Mouse (Mus musculus) retina, embryonic 14.5 days (tissue): ENCODE measurements around the gene Nipal3.

Source experiments
- DNase-seq: peaks from one replicate; pipeline ENCODE4 v3.0.0-alpha.2; 2015; ENCODE audit warnings: low spot score

Nipal3 gene

DNA sequence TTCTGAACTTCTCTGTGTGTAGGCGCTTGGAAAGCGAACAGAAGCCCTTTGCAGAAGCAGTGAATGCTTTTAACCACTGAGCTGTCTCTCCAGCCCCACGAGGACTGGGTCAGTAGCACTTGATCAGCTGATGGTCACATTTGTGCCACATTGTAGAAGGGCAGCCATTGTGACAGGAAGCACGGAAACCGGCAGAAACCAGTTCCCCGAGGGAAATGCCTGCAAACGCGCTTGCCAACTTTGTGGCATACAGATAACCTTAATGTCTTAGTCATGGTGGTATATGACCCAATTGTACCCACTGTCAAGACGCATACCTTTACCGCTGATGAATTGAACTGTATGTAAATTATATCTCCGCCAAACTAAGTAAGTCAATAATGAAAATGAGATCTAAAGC lies 11.0 kb upstream of the Nipal3 start:
- no peak for DNase-seq

DNA sequence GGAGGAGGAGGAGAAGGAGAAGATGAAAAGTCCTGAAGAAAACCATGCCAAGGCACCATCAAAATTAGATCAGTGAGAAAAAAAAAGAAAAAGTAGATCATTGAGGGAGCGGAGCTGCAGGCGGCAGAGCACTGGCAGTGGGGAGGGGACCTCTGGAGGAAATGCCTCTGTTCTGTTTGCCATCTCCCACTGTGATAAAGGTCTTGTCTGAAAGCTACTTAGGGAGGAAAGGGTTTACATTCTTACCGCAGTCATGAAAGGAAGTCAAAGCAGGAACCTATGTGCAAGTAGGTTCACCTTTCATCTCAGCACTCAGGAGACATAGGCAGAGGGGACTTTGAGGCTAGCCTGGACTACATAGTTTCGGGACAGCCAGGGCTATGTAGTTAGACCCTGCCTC lies 6.7 kb upstream of the Nipal3 start:
- DNase-seq: no peak

DNA sequence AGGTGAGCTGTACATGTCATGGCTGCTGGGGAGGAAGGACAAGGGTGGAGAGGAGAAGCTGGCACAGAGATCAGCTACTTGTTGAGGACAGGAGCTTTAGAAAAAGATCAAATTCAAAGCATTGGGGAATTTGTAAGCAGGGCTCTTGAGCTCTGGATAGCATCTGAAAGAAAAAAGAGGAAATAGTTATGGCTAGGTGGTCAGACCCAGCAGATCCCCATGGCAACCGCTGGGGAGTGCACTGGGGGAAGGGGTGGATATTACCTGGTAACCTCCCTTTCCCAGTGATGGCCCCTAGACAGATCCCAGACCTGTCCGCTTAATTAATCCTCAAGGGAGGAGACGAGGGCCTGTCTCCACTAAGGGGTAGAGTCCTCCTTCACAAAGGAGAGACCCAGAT lies 5.0 kb upstream of the Nipal3 start:
- DNase-seq: no peak

- DNase-seq: no peak
Observed at GRCm38 (mm10) chr4:135498136-135498535, 3.3 kb upstream of the Nipal3 start.

- DNase-seq: peak; percentile 74
Observed at GRCm38 (mm10) chr4:135495810-135496209, 972 bp upstream of the Nipal3 start.

- DNase-seq: no peak
Observed at GRCm38 (mm10) chr4:135495397-135495791, 556 bp upstream of the Nipal3 start.

DNA sequence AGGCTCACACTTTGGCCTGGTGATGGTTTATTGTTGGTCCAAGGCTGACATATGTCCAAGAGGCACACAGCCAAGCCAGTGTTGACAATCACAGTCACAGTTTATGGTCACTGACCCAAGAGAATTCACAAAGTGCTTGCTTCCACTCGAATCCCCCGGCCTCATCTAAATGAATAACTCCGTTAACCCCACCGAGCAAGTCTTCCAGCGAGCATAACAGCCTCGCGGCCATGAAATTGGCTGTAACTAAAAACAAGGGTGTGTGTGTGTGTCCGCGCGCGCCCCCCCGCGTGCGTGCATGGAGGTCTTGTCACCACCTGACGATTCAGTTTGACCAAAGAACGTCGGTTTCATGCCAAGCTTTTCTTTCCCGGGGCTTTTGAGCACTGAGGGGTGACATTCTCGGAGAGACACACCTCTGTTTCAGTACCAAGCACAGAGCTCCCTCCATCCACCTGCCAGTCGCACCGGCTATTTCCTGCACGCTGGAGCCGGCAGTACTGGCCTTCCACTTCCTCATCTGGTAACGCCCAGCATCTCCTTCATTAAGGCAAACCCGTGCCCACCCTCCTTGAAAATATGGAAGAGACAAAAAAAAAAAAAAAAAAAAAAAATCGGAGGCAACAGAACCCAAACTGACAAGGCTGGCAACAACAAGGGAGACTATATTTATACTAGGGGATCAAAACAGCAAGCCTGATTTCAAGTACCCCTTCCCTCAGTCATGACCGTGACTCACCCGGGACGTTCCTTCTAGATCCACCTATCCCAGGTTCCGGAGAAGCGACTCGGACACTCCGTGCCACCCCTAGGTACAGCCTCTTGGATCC lies 932 bp downstream of the Nipal3 start:
- peak; percentile 58 for DNase-seq

- no peak for DNase-seq
Observed at GRCm38 (mm10) chr4:135493271-135493670, 1.6 kb downstream of the Nipal3 start.

DNA sequence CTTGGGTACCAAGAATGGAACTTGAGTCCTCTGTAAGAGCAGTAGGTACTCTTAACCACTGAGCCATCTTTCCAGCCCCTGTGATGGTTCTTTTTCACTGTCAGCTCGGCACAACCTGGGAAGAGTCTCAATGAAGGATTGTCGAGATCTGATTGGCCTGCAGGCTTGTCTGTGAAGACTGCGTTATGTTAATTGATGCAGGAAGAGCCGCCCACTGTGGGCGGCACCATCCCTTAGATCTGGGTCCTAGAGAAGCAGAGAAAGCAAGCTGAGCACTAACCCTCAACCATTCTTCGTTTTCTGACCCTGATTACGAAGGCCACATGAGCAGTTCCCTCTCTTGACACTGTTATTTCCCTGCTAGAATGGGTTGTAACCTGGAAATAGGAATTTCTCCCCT lies 5.6 kb downstream of the Nipal3 start:
- DNase-seq: no peak

DNA sequence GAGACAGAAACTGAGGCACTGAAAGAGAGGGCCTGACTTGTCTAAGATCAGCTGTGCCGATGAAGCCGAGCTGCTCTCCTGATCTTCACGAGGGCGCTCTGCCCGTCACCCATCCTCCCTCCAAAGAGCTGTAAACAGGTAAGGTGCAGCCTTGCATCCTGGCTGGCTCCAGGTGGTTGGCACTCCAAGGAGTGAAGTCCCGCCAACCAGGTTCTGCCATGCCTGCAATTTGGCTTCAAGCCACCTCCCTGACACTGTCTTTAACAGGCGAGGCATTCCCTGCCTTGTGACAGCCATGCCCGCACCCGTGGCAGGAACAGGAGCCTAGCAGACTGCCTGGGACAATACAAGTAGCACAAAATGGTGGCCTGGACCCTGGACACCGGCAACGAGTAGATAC lies 8.5 kb downstream of the Nipal3 start:
- no peak for DNase-seq

GRCm38 (mm10) chr4:135485086-135485485 lies 9.8 kb downstream of the Nipal3 start:
- DNase-seq: no peak

GRCm38 (mm10) chr4:135480370-135480769 lies 14.5 kb downstream of the Nipal3 start:
- DNase-seq: no peak

GRCm38 (mm10) chr4:135477851-135478250 lies 17.0 kb downstream of the Nipal3 start:
- DNase-seq: no peak

DNA sequence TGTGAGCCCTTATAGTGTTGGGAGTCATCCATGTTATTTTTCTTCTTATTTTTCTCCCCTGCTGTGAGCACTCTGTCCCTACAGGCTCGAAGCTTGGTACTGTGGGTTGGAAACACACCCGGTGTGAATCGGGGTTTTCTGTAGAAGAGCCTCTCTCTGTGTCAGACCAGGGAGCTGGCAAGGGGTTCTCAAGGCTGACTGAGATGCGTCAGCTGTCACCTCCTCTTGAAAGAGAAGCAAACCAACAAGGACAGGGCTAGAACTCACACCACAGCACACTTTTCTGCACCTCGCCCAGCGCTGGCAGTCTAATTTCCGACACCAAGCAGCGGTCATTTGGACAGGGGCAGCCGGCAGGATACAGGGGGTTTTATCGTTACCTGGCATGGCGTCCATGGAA lies 31.4 kb downstream of the Nipal3 start:
- no peak for DNase-seq

GRCm38 (mm10) chr4:135453572-135453971 lies 41.3 kb downstream of the Nipal3 start:
- no peak for DNase-seq

- DNase-seq: no peak
Observed at GRCm38 (mm10) chr4:135453164-135453563, 41.7 kb downstream of the Nipal3 start.

- DNase-seq: no peak
Observed at GRCm38 (mm10) chr4:135451360-135452015, 43.4 kb downstream of the Nipal3 start.

DNA sequence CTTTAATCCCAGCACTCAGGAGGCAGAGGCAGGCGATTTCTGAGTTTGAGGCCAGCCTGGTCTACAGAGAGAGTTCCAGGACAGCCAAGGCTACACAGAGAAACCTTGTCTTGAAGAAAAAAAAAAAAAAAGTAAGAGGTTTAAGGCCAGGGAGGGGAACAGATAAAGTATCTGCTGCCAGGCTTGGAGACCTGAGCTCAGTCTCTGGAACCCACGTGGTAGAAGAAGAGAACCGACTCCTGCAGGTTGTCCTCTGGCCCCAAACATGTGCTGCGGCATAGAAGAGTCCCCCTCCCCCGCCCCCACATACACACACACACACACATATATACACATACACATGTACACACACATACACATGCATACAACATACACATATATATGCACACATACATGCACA lies 52.4 kb downstream of the Nipal3 start:
- DNase-seq: no peak

DNA sequence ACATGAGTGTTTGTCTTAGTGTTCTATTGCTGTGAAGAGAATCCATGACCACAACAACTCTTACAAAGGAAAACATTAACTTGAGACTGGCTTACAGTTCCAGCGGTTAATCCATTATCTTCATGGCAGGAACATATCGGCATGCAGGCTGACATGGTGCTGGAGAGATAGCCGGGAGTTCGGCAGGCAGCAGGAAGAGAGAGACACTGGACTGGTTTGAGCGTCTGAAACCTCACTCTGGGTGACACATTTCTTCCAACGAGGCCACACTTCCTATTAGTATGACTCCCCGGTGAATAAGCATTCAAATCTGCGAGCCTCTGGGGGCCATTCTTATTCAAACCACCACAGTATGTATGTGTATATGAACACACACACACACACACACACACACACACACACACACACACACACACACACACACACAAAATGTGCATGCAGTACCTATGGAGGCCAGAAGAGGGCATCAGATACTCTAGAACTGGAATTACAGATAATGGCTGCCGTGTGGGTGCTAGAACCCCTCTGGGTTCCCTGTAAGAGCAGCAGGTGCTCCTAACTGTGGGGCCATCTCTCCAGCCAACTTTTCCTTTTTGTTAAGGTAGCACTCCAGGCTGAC lies 54.8 kb downstream of the Nipal3 start:
- peak; percentile 49 for DNase-seq

GRCm38 (mm10) chr4:135439188-135439647 lies 55.6 kb downstream of the Nipal3 start:
- peak; percentile 79 for DNase-seq

GRCm38 (mm10) chr4:135437924-135438323 lies 56.9 kb downstream of the Nipal3 start:
- no peak for DNase-seq

DNA sequence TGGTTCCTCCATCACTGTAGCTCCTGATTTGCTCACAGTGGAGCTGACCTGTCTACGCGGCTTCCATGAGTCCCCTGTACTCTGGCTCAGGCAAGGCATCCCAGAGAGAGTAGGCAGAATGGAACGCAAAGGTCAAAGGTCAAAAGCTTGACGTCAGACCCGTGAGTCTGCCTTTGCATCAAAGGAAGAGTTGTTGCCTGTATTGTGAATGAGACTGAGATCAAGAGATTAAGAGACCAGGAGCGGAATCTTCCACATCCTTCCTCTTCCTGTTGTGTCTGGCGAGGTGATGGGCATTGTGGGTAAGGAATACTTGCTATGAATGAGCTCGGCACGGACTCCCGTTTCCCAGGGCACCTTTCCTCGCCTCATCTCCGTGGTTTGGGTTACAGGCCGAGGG lies 58.5 kb downstream of the Nipal3 start:
- no peak for DNase-seq

DNA sequence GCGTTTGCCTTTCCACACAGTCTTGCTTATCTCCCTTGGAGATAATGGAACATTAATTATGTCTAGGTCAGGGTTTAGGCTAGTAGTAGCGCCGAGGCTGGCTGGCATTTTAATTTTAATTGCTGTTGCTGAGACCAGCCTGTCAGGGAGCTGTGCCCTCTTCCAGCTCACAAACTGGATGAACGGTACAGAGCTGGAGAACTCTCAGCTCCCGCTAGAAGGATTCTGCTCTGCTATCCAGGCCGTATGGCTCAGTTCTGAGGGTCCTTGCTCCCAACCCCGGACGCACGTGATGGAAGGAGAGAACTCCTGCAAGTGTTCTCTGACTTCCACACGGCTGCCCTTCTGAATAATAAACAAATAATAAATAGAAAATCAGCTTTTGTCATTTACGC lies 60.4 kb downstream of the Nipal3 start:
- peak; percentile 49 for DNase-seq
